Mouse (Mus musculus) bone marrow, adult 2 months (tissue): ENCODE measurements at regions not wholly inside any gene's neighbourhood (a gene's known extent, or its start where the extent isn't known, plus 50 kb on each side); places are given as distances from the start of the nearest gene placed in this dataset.

Source experiments
- CTCF ChIP-seq: fragments of 200-500 bp; IDR thresholded peaks from 2 replicates; pipeline ENCODE4 v1.5.1; 2011; ENCODE audit warnings: low read length, control low read depth; ENCODE audit not compliant: control insufficient read depth, insufficient read depth
- POLR2A ChIP-seq: fragments of 200-500 bp; IDR thresholded peaks from 2 replicates; pipeline ENCODE4 v1.6.1; 2011; ENCODE audit warnings: low read depth, mild to moderate bottlenecking, control low read depth, low read length, borderline replicate concordance; ENCODE audit not compliant: control insufficient read depth

GRCm38 (mm10) chr3:21833111-21833510, 243.3 kb upstream of the Tbl1xr1 start:
- TF ChIP-seq CTCF (no peak), POLR2A (no peak)
